Mouse (Mus musculus) ES-E14 (cell line): ENCODE measurements around the gene Rad50. TPM values are rescaled to one million over a fixed set of nuclear protein-coding genes. Genes with fewer than 3 reads are reported as not detected.

Source experiments
- DNase-seq: peaks from one replicate; pipeline ENCODE4 v3.0.0-alpha.2; 2013; ENCODE audit warnings: low read depth, low spot score
- H3K27ac ChIP-seq: 2 replicates; pipeline ENCODE4 v1.5.1; 2012; ENCODE audit warnings: low read depth, mild to moderate bottlenecking, low read length, moderate library complexity, mixed read lengths; ENCODE audit not compliant: poor library complexity, insufficient read depth, severe bottlenecking
- H3K36me3 ChIP-seq: 2 replicates; pipeline ENCODE4 v1.6.1; 2012; ENCODE audit warnings: mild to moderate bottlenecking, low read length, moderate library complexity, mixed read lengths; ENCODE audit not compliant: control insufficient read depth, poor library complexity, insufficient read depth, severe bottlenecking
- H3K4me1 ChIP-seq, 2 experiments: fragments of 150-350 bp in 1 of 2; sonication (generic) in 1 of 2; 2 replicates each; pipeline ENCODE4 v1.6.1; 2012; ENCODE audit warnings: low read length in 2 of 2, mild to moderate bottlenecking in 1 of 2, mixed read lengths in 1 of 2; ENCODE audit not compliant: control insufficient read depth in 2 of 2, insufficient read depth in 2 of 2, poor library complexity in 1 of 2
- H3K4me3 ChIP-seq, 2 experiments: fragments of 150-350 bp in 1 of 2; sonication (generic) in 1 of 2; 2 replicates each; pipeline ENCODE4 v1.5.1; 2012; ENCODE audit warnings: low read length in 2 of 2, low read depth in 1 of 2, mild to moderate bottlenecking in 1 of 2, mixed read lengths in 1 of 2; ENCODE audit not compliant: insufficient read depth in 1 of 2, poor library complexity in 1 of 2, severe bottlenecking in 1 of 2
- H3K9ac ChIP-seq: 2 replicates; pipeline ENCODE4 v1.6.1; 2012; ENCODE audit warnings: low read depth, mild to moderate bottlenecking, low read length, mixed read lengths; ENCODE audit not compliant: poor library complexity, insufficient read depth, severe bottlenecking
- H3K9me3 ChIP-seq: fragments of 150-350 bp; sonication (generic); 2 replicates; pipeline ENCODE4 v1.6.1; 2012; ENCODE audit warnings: low read depth, mild to moderate bottlenecking, low read length; ENCODE audit not compliant: control insufficient read depth, insufficient read depth
- CHD2 ChIP-seq: IDR thresholded peaks from 2 replicates; pipeline ENCODE4 v1.6.1; 2014; ENCODE audit warnings: mild to moderate bottlenecking, low read depth, low read length, inconsistent platforms
- HCFC1 ChIP-seq: IDR thresholded peaks from 2 replicates; pipeline ENCODE4 v1.6.1; 2012; ENCODE audit warnings: low read length, inconsistent platforms, borderline replicate concordance; ENCODE audit not compliant: insufficient read depth
- MAFK ChIP-seq: IDR thresholded peaks from 2 replicates; pipeline ENCODE4 v1.6.1; 2014; ENCODE audit warnings: mild to moderate bottlenecking, low read depth, low read length, inconsistent platforms; ENCODE audit not compliant: insufficient read depth
- ZC3H11A ChIP-seq: IDR thresholded peaks from 2 replicates; pipeline ENCODE4 v1.6.1; 2012; ENCODE audit warnings: low read depth, mild to moderate bottlenecking, inconsistent platforms, low read length, borderline replicate concordance
- ZNF384 ChIP-seq: IDR thresholded peaks from 2 replicates; pipeline ENCODE4 v1.6.1; 2012; ENCODE audit warnings: low read depth, low read length, inconsistent platforms
- in situ Hi-C, 2 experiments: fragments of 600-800 bp; cut with MboI; formaldehyde crosslinking; loops; one replicate each; pipeline ENCODE4 v1.15.1; 2025; ENCODE audit warnings: low sequenced_read_pairs in 2 of 2, inconsistent platforms in 1 of 2; ENCODE audit not compliant: unreplicated experiment in 2 of 2
- total RNA-seq: library from RNA; depleted of rRNA; stranded (reverse); fragments of 300-350 nt; gene quantifications from 2 replicates; pipeline ENCODE4 v1.2.3, GENCODE M21; 2012; rRNA removed

Rad50 gene
- total RNA-seq, 1 experiment = 32.0 TPM

DNA sequence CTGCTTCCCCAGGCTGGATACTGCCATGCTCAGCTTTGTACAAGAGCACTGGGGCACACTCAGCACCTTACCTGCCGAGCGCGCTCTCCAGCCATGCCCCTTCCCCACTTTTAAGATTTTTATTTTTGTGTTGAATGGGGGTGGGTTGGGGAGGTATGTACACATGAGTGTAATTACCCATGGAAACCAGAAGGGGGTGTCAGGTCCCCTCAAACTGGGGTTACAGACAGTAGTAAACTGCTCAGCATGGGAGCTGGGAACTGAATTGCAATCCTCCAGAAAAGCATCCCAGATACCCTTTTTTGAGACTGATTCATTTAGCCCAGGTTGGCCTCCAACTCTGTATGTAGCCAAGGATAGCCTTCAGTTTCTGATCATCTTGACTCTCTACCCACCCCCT lies 102.1 kb downstream of the Rad50 start:
- no peak for DNase-seq
- Histone ChIP-seq H3K27ac (no peak overlapping the region), H3K9ac (no peak overlapping the region), H3K9me3 (no peaks in the 10 kb centered on the region), H3K36me3 (no peaks in the 10 kb centered on the region), H3K4me1 (peaks cover 3% of the 10 kb centered on the region in 2 experiments; a peak in 2 of 4 replicates), H3K4me3 (no peak overlapping the region)
- in situ Hi-C loops = no loop called here
- no peak for TF ChIP-seq MAFK
- TF ChIP-seq HCFC1 = no peak
- TF ChIP-seq CHD2 = no peak
- no peak for TF ChIP-seq ZC3H11A
- TF ChIP-seq ZNF384 = no peak

Other genes starting within 250 kb of the Rad50 start
- not detected in 2 replicates for gene Gm9837, start 236.8 kb downstream of the Rad50 start, total RNA-seq
- not detected in 2 replicates for gene Gm9945, start 227.2 kb downstream of the Rad50 start, total RNA-seq
- 0.11 and 0.13 TPM in 2 replicates for gene Sowaha, start 227.0 kb downstream of the Rad50 start, total RNA-seq
- gene Sept8, start 188.1 kb downstream of the Rad50 start, total RNA-seq = 14.3 and 16.8 TPM in 2 replicates
- gene Kif3a, start 139.9 kb downstream of the Rad50 start, total RNA-seq = 10.7 and 11.1 TPM in 2 replicates
- not detected in 2 replicates for gene Il4, start 88.7 kb downstream of the Rad50 start, total RNA-seq
- gene Il13, start 72.6 kb downstream of the Rad50 start, total RNA-seq = not detected in 2 replicates
- not detected in 2 replicates for gene Il5, start 13.5 kb upstream of the Rad50 start, total RNA-seq
- 28.0 and 40.1 TPM in 2 replicates for gene Irf1, start 62.7 kb upstream of the Rad50 start, total RNA-seq
- 0.22 and 0.53 TPM in 2 replicates for gene Gm17334, start 65.9 kb upstream of the Rad50 start, total RNA-seq
- gene Gm12216, start 151.9 kb upstream of the Rad50 start, total RNA-seq = 0.27 TPM in 1 of 2 replicates, not detected in the other
- 8.2 and 9.0 TPM in 2 replicates for gene Slc22a5, start 184.3 kb upstream of the Rad50 start, total RNA-seq